ENCODE assay signal across 8 mouse cellular contexts in the genomic region with DNA sequence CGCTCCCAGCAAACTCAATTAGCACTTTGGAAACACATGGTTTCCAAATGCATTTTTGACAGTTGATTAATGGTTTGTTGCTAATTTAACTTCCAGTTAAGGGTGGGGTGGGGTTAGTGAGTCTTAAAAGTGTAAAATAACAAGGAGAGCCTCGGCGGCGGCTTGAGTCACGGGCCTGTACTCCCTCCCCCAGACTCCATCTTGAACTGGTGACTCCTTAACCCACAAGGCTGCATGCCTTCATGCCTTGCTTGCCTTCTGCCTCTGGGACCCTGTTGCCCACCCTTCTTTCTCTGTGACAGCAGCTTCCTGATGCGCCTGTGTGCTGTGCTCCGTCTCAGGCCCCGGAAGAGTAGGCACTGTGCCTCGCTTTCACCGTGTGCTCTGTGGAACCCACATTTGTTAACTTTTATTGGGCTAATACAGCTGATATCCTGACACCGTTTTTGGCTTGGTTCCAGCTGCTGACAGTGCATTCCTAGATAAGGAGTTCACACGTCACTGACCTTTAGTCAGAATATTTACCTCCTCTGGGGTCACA. TPM values are rescaled to one million over a fixed set of nuclear protein-coding genes. Genes with fewer than 3 reads are reported as not detected.
A peak's percentile ranks its signal among the peaks of the same experiment; 100 is the strongest.
DNase-seq lines count a peak whose midpoint lies in the region; ATAC-seq and TF ChIP-seq lines count a peak whose summit lies in the region.

No protein-coding gene starts in this region.

- H3K27me3 ChIP-seq in kidney, embryonic 14.5 days (ENCODE audit: control insufficient read depth, insufficient read depth, low read length) = no peaks in the 10 kb centered on the region
- H3K27me3 ChIP-seq in intestine, embryonic 15.5 days (replicated peaks) = no peaks in the 10 kb centered on the region
- H3K27me3 ChIP-seq in neural tube, embryonic 13.5 days = no peaks in the 10 kb centered on the region

- no peak overlapping the region for H3K4me3 ChIP-seq in kidney, embryonic 14.5 days (ENCODE audit: low read length)
- H3K4me3 ChIP-seq in intestine, embryonic 15.5 days (replicated peaks) = no peak overlapping the region
- no peak overlapping the region for H3K4me3 ChIP-seq in neural tube, embryonic 13.5 days
- H3K4me3 ChIP-seq in gastrocnemius, adult 2 months = no peak overlapping the region

- H3K4me1 ChIP-seq in kidney, embryonic 14.5 days (ENCODE audit: control insufficient read depth, insufficient read depth, low read length) = peaks cover 55% of the 10 kb centered on the region
- peaks cover 61% of the 10 kb centered on the region for H3K4me1 ChIP-seq in intestine, embryonic 15.5 days (replicated peaks)
- peaks cover 100% of the 10 kb centered on the region for H3K4me1 ChIP-seq in neural tube, embryonic 13.5 days (replicated peaks)

- H3K4me2 ChIP-seq in kidney, embryonic 14.5 days (replicated peaks; ENCODE audit: low read depth, low read length) = peak overlapping the region; percentile 31
- peak overlapping the region; percentile 46 for H3K4me2 ChIP-seq in intestine, embryonic 15.5 days (replicated peaks)
- H3K4me2 ChIP-seq in neural tube, embryonic 13.5 days = no peak overlapping the region

- peak; percentile 72 for ATAC-seq in kidney, embryonic 14.5 days (ENCODE audit: low FRiP score, low TSS enrichment)
- peak; percentile 76 for ATAC-seq in intestine, embryonic 15.5 days
- no peak for ATAC-seq in neural tube, embryonic 13.5 days (ENCODE audit: low read depth)

- DNase-seq in kidney, adult 8-10 months = no peak
- DNase-seq in c-Kit-positive CD71-positive TER-119-positive erythroid progenitor cells, embryonic 14.5 days (ENCODE audit: low spot score) = peak; percentile 68
- DNase-seq in left cerebral cortex, adult 9 months (ENCODE audit: low spot score in 2 of 2) = no peak
- no peak for DNase-seq in gastrocnemius, adult 2 months
- no peak for DNase-seq in lung, postnatal 14 days

- intact Hi-C loops in gastrocnemius, adult 2 months (cut with DNase I) = no loop called here

- WGBS in kidney, embryonic 14.5 days = 15% methylated on average over 12 of the region's 12 CpGs
- WGBS in intestine, embryonic 15.5 days = 15% methylated on average over 12 of the region's 12 CpGs
- WGBS in neural tube, embryonic 13.5 days = 37% methylated on average over 12 of the region's 12 CpGs

- H3K9ac ChIP-seq in kidney, embryonic 14.5 days (ENCODE audit: low read depth, low read length) = no peak overlapping the region
- no peak overlapping the region for H3K9ac ChIP-seq in intestine, embryonic 15.5 days
- no peak overlapping the region for H3K9ac ChIP-seq in neural tube, embryonic 13.5 days

- H3K36me3 ChIP-seq in kidney, embryonic 14.5 days (ENCODE audit: control insufficient read depth, insufficient read depth, low read length) = no peaks in the 10 kb centered on the region
- no peaks in the 10 kb centered on the region for H3K36me3 ChIP-seq in intestine, embryonic 15.5 days
- no peaks in the 10 kb centered on the region for H3K36me3 ChIP-seq in neural tube, embryonic 13.5 days

- H3K9me3 ChIP-seq in kidney, embryonic 14.5 days (ENCODE audit: control insufficient read depth, low read length) = no peaks in the 10 kb centered on the region
- H3K9me3 ChIP-seq in intestine, embryonic 15.5 days = no peaks in the 10 kb centered on the region
- no peaks in the 10 kb centered on the region for H3K9me3 ChIP-seq in neural tube, embryonic 13.5 days

- peak overlapping the region; percentile 75; the same call in 1 of the 2 replicates for H3K27ac ChIP-seq in kidney, embryonic 14.5 days (ENCODE audit: low read depth, low read length)
- H3K27ac ChIP-seq in intestine, embryonic 15.5 days = 0 out of 2 replicates have a peak overlapping the region, but pooled peaks have one; percentile 56
- peak overlapping the region; percentile 80 for H3K27ac ChIP-seq in neural tube, embryonic 13.5 days (replicated peaks)
- H3K27ac ChIP-seq in gastrocnemius, adult 2 months = no peak overlapping the region

- no peak for TF ChIP-seq CTCF in gastrocnemius, adult 2 months (IDR thresholded peaks at IDR 0.05)

RNA-seq across cellular contexts. Expression of a gene that starts 40.6 kb away (rescaled TPM):
- polyA plus RNA-seq in kidney, embryonic 14.5 days (2014; fragmentation: Nextera tagmentation; extraction: Ambion mirVana) = 10.2 and 12.6 TPM in 2 replicates
- 14.3 and 16.3 TPM in 2 replicates for polyA plus RNA-seq in intestine, embryonic 15.5 days (2015; fragmentation: Nextera tagmentation; extraction: Ambion mirVana)
- polyA plus RNA-seq in neural tube, embryonic 13.5 days (2015; fragmentation: Nextera tagmentation; extraction: Ambion mirVana) = 15.7 and 16.7 TPM in 2 replicates
- total RNA-seq in gastrocnemius, adult 2 months (2021) = 1 to 10 TPM; 4.3 to 6.4 TPM
